Mouse (Mus musculus) kidney, postnatal 0 days (tissue): ENCODE measurements around the gene Fam155a. TPM values are rescaled to one million over a fixed set of nuclear protein-coding genes. Genes with fewer than 3 reads are reported as not detected.

Source experiments
- ATAC-seq: fragments of 200-750 bp; cut with Nextera tagmentation; replicated peaks from 2 replicates; pipeline ENCODE4 v1.8.0; 2017; ENCODE audit warnings: low read depth, moderate number of reproducible peaks, moderate TSS enrichment, moderate library complexity; ENCODE audit not compliant: low FRiP score
- DNase-seq: peaks from one replicate; pipeline ENCODE4 v3.0.0-alpha.2; 2016; ENCODE audit warnings: low spot score
- H3K27ac ChIP-seq: fragments of 300-500 bp; sonication (generic); 2 replicates; pipeline ENCODE4 v1.5.1; 2014; ENCODE audit warnings: mild to moderate bottlenecking
- H3K27me3 ChIP-seq: fragments of 300-500 bp; sonication (generic); 2 replicates; pipeline ENCODE4 v1.6.1; 2014; ENCODE audit warnings: low read length, mixed read lengths; ENCODE audit not compliant: insufficient read depth
- H3K36me3 ChIP-seq: fragments of 300-500 bp; sonication (generic); 2 replicates; pipeline ENCODE4 v1.6.1; 2014; ENCODE audit warnings: low read length, mixed read lengths; ENCODE audit not compliant: insufficient read depth
- H3K4me1 ChIP-seq: fragments of 300-500 bp; sonication (generic); replicated peaks from 2 replicates; pipeline ENCODE4 v1.6.1; 2014; ENCODE audit warnings: antibody characterized with exemption, low read length, mixed read lengths; ENCODE audit not compliant: insufficient read depth
- H3K4me2 ChIP-seq: fragments of 300-500 bp; sonication (generic); 2 replicates; pipeline ENCODE4 v1.6.1; 2014; ENCODE audit warnings: mild to moderate bottlenecking, low read length, moderate library complexity, mixed read lengths
- H3K4me3 ChIP-seq: fragments of 300-500 bp; sonication (generic); replicated peaks from 2 replicates; pipeline ENCODE4 v1.5.1; 2014; ENCODE audit warnings: low read depth, low read length
- H3K9ac ChIP-seq: fragments of 300-500 bp; sonication (generic); 2 replicates; pipeline ENCODE4 v1.6.1; 2014; ENCODE audit warnings: low read depth, low read length
- H3K9me3 ChIP-seq: fragments of 300-500 bp; sonication (generic); replicated peaks from 2 replicates; pipeline ENCODE4 v1.6.1; 2016; ENCODE audit warnings: low read length, inconsistent platforms, mixed read lengths
- CTCF ChIP-seq: IDR thresholded peaks from 2 replicates; pipeline ENCODE4 v1.5.1; 2016; ENCODE audit warnings: antibody characterized with exemption, low read depth, mild to moderate bottlenecking, moderate library complexity
- WGBS: fragments of 180-500 bp; shearing (Covaris S2); extraction: QIAGEN DNeasy Blood & Tissue Kit; methylation state at CpG from one replicate; pipeline ENCODE4 v1.1.7; 2014; 5-methylcytosine and 5-hydroxymethylcytosine counted together
- polyA plus RNA-seq: library from polyadenylated mRNA; unstranded; fragments of >200 nt; fragmentation: Nextera tagmentation; extraction: Ambion mirVana; gene quantifications from 2 replicates; pipeline ENCODE4 v1.2.1, GENCODE M21; 2015

Gene Fam155a
- polyA plus RNA-seq, 1 experiment from 2014 or later, result 0.14 TPM

GRCm38 (mm10) chr8:9261527-9261926 lies 509.4 kb downstream of the Fam155a start:
- no peak for DNase-seq
- 48% methylated on average over 8 of the region's 8 CpGs for WGBS
- Histone ChIP-seq H3K4me1 (no peaks in the 10 kb centered on the region), H3K4me2 (no peak overlapping the region), H3K4me3 (no peak overlapping the region), H3K9me3 (no peaks in the 10 kb centered on the region), H3K27ac (no peak overlapping the region), H3K27me3 (no peaks in the 10 kb centered on the region), H3K36me3 (no peaks in the 10 kb centered on the region), H3K9ac (no peak overlapping the region)
- TF ChIP-seq CTCF, result no peak
- ATAC-seq, result no peak

DNA sequence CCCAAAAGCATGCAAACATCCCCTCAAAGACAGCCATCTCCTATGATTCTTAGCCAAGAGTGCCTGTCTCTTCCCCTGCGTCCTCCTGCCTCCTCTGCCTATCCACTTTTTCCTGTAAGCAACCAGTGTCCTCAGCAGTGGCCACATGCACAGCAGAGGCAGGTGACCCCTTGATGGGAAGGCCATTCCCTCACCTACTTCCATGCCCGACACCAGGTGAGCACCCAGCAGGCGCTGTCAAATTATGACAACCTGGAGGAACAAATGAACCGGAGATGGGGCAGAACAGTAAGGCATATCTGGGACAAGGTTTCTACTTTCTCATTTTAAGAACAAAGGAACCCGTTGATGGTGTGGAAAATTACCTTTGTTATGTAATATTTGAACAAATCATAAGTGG lies 515.6 kb downstream of the Fam155a start:
- DNase-seq (no peak), ATAC-seq (no peak)
- H3K36me3 ChIP-seq, result no peaks in the 10 kb centered on the region
- no peaks in the 10 kb centered on the region for H3K27me3 ChIP-seq
- H3K9me3 ChIP-seq, result no peaks in the 10 kb centered on the region
- H3K9ac ChIP-seq, result no peak overlapping the region
- no peak overlapping the region for H3K4me2 ChIP-seq
- H3K4me1 ChIP-seq, result no peaks in the 10 kb centered on the region
- 94% methylated on average over 5 of the region's 5 CpGs for WGBS
- no peak overlapping the region for H3K4me3 ChIP-seq
- TF ChIP-seq CTCF, result no peak
- H3K27ac ChIP-seq, result no peak overlapping the region

- no peak for TF ChIP-seq CTCF
- H3K36me3 ChIP-seq, result no peaks in the 10 kb centered on the region
- ATAC-seq, result no peak
These were observed 518.0 kb downstream of the Fam155a start for GRCm38 (mm10) chr8:9252991-9253390.

DNA sequence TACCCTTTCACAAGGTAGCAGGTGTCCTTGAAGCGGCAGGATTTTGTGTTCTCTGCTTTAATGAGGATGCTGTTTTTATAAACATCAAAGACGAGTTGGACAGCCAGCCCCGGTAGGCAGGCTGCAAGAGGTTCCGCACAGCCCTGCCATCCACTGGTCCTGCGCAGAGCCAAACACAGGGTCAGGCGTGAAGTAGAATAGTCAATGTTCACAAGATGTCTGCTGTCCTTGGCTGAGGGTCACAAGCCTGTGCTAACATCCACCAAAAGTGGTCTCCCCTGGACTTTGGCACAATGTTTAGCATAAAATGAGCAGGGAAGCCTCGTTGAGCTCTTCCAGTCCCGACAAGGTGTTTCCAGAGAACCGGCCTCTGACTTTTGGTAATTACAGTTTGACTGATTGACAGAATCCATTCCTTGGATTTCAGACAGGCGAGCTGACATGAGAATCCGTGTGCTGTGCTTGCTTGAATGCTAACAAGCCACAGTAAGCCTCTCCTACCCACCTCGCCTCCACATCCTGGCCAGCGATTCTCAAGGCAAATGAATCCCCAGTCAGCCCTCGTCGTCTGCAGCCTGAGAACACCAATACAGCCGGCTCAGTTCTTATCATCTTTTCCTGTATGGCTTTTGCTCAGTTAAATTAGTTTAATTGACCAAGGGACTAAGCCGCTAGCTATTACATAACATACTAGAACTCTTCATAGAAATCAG lies 522.7 kb downstream of the Fam155a start:
- Histone ChIP-seq H3K9me3 (no peaks in the 10 kb centered on the region), H3K4me3 (no peak overlapping the region), H3K4me2 (no peak overlapping the region), H3K9ac (no peak overlapping the region), H3K27ac (no peak overlapping the region), H3K27me3 (no peaks in the 10 kb centered on the region), H3K4me1 (no peaks in the 10 kb centered on the region), H3K36me3 (no peaks in the 10 kb centered on the region)
- WGBS, result 73% methylated on average over 17 of the region's 17 CpGs
- DNase-seq, result no peak
- no peak for TF ChIP-seq CTCF
- ATAC-seq, result no peak

More at GRCm38 (mm10) chr8:9252991-9253390, 518.0 kb downstream of the Fam155a start:
- no peak overlapping the region for H3K27ac ChIP-seq
- no peaks in the 10 kb centered on the region for H3K4me1 ChIP-seq
- no peak overlapping the region for H3K4me2 ChIP-seq
- no peaks in the 10 kb centered on the region for H3K9me3 ChIP-seq
- no peaks in the 10 kb centered on the region for H3K27me3 ChIP-seq
- 73% methylated on average over 4 of the region's 4 CpGs for WGBS
- DNase-seq, result no peak
- no peak overlapping the region for H3K4me3 ChIP-seq
- H3K9ac ChIP-seq, result no peak overlapping the region

GRCm38 (mm10) chr8:9245994-9246393 lies 525.0 kb downstream of the Fam155a start:
- DNase-seq (no peak), ATAC-seq (no peak; the same call in 1 of the 2 replicates)
- Histone ChIP-seq H3K9ac (no peak overlapping the region), H3K36me3 (no peaks in the 10 kb centered on the region), H3K4me2 (no peak overlapping the region), H3K4me1 (no peaks in the 10 kb centered on the region), H3K27me3 (no peaks in the 10 kb centered on the region), H3K27ac (no peak overlapping the region), H3K9me3 (no peaks in the 10 kb centered on the region), H3K4me3 (no peak overlapping the region)
- 30% methylated on average over 5 of the region's 5 CpGs for WGBS
- no peak for TF ChIP-seq CTCF

GRCm38 (mm10) chr8:9240996-9241395 lies 530.0 kb downstream of the Fam155a start:
- Histone ChIP-seq H3K27ac (no peak overlapping the region), H3K9ac (no peak overlapping the region), H3K27me3 (no peaks in the 10 kb centered on the region), H3K9me3 (no peaks in the 10 kb centered on the region), H3K4me1 (no peaks in the 10 kb centered on the region), H3K4me2 (no peak overlapping the region), H3K36me3 (no peaks in the 10 kb centered on the region), H3K4me3 (no peak overlapping the region)
- WGBS, result 11% methylated on average over 5 of the region's 5 CpGs
- TF ChIP-seq CTCF, result no peak
- DNase-seq (peak; percentile 43), ATAC-seq (no peak)

GRCm38 (mm10) chr8:9239741-9240140 lies 531.2 kb downstream of the Fam155a start:
- ATAC-seq (no peak), DNase-seq (no peak)
- Histone ChIP-seq H3K27me3 (no peaks in the 10 kb centered on the region), H3K4me1 (no peaks in the 10 kb centered on the region), H3K4me2 (no peak overlapping the region), H3K9me3 (no peaks in the 10 kb centered on the region), H3K36me3 (no peaks in the 10 kb centered on the region), H3K9ac (no peak overlapping the region), H3K27ac (no peak overlapping the region), H3K4me3 (no peak overlapping the region)
- no peak for TF ChIP-seq CTCF
- WGBS, result 42% methylated on average over 11 of the region's 11 CpGs
